Mouse (Mus musculus) c-Kit-positive CD71-positive TER-119-positive erythroid progenitor cells, embryonic 14.5 days (primary cell): ENCODE results near the gene Flnb.

Experiments
- DNase-seq: peaks from one replicate; pipeline ENCODE4 v3.0.0-alpha.2; 2013; ENCODE audit warnings: low spot score

Gene Flnb

DNA sequence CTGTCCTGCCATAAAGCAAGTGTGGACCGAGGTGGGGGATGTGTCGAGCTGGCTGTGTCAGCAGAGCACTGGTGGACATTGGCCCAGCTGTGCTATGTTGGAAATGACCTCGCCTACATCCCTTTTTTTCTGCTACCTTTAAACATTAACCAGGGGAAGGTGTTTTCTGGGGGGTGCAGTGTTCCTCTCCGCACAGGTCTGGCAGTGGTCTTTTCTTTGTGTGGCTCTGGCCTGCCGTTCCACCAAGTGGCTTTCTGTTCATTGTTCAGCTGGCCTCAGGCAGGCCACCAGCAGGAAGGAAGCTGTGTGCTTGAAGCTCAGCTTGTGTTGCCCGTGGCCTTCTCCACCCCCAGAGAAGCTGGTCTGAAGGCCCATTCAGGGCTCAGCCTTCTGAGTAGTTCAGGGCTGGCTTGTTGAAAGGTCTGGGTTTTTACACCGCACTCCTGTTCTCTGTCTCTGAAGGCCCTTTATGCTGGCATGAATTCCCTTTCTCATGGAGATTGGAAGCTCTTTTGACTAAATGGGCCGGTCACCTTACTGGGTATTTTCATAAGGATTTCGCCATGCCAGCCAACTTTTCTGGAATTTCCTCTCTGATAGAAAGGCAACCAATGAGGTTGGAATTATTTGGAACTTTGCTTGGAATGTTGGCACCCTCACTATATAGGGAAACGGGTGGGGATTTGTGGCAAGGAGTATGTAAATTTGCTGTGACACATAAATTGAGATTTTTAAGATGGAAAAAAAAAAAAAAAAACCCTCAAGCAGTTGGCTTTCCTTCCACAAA is 8.6 kb downstream of the Flnb start:
- no peak for DNase-seq

DNA sequence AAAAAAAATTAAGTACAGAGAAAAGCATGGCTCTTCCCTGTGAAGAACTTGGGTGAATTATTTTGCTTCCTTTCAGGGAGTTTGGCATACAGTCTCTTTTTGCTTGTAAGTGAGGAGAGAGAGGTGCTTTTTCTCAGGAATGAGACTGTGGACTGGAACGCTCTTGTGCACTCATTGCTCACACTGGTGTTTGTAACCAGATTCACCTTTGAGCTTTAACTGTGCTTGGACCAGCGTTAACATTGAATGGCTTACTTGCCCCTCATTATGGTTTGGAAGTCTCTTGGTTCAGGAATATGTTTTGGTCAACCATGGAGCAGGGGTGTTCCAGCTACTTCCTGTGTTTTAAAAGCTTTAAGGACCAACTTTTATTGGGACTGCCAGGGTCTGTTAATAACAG is 11.4 kb downstream of the Flnb start:
- DNase-seq, result no peak

DNA sequence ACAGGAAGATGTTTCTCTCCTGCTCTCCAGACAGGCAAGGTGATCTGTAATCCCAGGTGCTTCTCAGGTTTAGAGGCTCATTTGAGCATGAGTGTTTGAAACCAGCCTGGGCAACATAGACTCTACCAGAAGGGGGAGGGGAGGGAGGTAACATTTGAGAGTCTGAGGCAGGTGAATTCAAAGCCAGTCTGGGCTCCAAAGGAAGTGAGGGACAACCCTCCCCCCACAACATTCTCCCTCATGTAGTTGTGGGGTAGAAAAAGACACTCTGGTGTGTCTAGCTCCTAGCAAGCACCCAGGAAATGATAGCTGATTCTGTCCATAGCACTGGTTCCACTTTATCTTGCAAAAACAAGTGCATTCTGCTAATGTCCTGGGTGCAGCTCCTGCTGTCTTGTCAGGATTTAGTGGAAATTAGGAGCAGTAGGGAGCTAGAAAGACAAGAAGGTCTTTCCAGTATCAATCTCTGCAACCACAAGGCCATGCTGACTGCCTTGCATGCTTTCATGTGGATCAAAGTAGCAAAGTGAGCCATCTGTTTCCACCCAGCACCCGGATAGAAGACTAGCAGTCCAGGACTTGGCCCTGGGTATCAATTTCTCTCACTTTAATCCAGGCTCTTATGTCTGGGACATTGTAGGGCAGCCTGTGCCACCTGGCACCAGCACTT is 14.1 kb downstream of the Flnb start:
- DNase-seq, result no peak

DNA sequence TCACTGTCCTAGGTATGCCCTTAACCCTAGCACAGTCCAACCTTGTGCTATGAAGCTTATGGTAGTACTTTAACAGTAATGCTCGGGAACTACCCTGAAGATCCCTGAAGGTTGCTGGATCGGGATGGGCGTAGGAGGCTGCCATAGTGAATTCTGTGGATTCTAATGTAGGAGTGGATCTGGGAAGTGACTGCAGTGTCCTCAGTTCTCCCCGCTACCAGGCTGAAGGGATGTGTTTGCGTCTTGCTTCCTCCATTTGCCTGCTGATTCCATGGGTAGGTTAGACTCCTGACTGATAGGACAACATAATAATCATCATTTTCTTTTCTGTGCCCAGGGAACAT is 14.7 kb downstream of the Flnb start:
- no peak for DNase-seq

DNA sequence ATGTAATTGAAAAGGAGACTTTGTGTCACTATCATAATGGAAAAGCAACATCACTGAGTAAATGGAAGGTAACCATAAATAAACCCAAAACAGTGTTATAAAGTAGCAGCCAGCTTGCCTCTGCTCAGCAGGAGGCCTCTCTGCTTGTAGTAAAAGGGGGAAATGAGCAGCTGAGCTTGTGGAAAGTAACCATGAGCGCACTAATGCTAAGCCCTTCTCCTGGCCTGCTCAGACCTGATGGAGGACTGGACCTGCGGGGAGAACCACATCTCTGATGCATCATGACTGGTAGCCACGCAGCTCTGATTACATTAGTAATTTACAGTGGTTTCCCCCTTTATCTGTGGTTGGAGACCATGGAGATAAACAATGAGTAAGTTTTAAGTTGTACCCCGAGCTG is 15.7 kb downstream of the Flnb start:
- no peak for DNase-seq

DNA sequence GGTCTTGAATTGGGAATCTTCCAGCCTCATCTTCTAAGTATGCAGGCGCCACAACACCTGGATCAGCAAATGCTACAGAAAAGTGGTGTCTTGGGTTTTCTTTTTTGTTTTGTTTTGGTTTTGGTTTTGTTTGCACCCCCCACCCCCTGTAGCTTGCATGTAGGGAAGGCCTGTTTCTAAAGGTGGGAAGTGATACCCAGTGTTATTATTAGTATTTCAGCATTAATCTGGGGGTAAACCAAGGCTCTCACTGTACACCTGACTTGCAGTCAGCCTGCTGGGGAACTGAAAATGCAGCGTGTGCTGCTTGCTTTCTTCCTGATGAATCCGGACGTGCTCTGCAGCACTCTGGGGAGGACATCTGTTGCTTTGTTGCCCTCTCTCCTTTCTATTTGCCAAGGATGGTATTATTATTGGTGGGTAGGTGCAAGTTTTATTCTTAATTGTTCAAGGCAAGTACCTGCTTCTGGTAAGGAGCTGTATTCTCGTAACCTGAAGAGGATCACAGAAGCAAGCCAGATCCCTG is 20.9 kb downstream of the Flnb start:
- no peak for DNase-seq

DNA sequence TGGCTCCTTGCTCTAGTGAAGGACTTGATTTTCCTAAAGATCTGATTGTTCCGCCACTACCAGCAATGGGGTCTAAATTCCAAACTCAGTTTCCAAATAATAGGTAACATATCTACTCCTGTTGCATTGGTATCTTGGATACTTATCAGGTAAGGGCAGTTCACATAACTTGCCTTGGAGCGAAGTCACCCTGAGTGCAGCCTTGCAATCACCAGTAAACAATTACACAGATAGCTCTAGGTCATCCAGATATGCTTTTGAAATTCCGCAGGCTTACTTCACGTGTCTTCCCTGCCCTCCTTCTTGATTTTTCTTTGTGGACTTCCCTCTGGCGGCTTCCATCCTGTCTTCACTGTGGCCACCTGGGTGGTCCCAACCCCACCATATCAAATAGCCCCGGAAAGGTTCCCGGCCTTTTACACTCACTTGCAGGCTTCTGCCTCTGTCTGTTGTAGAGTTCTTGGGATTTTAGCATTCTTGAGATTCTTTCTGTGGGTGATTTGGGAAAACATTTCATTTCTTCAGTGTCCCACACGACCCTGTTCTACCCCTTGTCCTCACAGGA is 22.3 kb downstream of the Flnb start:
- DNase-seq, result no peak

DNA sequence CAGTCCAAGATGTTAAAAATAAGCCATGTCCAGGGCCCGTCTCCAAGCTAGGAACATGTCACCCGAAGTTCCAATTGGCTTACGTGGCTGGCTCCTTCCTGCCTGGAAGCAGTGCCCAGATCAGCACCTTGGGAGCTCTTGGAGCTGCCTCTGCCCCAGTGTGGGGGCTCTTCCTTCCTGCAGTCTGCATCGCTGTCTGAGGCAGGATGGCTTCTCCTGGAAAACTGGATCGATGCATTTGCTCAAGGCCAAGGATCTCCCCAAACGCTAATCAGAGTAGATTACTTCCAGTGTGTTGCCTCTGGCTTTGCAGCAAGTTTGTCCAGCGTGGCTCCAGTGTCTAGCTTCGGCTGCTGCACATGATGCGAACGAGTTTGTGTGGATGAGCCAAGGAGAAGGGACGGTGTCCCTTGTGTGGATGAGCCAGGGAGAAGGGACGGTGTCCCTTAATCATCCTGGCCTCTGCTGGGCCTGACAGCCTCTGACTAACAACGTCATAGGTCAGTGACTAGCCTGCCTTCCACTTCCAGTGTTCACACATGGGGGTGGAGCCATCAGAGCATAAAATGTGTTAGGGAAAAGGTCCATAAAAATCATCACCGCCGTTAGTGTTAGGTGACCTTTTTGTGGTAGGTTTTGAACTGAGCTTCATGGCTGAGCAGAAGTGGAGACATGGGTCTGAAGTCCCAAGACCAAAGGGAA is 25.0 kb downstream of the Flnb start:
- DNase-seq, result no peak

DNA sequence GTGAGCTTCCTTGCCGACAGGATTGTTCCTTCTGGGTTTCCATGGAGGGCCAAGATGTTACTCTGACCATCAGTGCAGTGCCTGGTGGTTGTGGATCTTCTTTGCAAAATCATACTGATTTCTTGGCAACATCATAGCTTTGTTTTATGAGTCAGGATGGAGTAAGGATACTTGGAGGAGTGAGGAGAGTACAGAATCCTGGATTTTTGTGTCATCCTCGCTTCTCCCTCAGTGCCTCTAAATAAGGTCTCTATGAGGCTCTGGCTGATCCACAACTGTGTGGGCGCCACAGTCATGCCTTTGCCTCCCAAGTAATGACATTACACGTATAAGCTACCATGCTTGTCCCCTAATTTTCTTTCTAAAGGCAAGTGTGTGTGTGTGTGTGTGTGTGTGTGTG is 28.9 kb downstream of the Flnb start:
- no peak for DNase-seq

DNA sequence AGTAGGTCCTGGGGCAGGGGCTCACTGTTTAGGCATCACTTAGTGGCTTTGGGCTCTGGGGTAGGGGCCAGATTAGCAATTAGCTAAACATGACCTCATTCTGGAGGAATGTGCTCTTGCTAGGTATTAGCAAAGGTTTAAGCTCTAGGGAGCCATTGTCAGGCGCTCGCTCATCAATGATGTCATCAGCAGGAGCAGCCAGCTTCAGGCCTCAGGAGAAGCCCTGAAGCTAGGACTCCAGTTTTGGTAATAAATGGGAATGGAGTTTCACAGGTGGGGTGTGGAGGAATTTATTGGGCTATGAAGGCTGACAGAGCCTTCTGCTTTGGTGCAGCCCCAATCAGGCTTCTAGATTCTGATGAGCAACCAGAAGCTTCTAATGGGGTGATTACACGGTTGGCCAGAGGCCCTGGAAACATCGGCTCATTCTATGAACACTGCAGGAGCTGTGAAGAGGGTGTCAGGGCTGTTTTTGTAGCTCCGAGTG is 30.0 kb downstream of the Flnb start:
- no peak for DNase-seq

DNA sequence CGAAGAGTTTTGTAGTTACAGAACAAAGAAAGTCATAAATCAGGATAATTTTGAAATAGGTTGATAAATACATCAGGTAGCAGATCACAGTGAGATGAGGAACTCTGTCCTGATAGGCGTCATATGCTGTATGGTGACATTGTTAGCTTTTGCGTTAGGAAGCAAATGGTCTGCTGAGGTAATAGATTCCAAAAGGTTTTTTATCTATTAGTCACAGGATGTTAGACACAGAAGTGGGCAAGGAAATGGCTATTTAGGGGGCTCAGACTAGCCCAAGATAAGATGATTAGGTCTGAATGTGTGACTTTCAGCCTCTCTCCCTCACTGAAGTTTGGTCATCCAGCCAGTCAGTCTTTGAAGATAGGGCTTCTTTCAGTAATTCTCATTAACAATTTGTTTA is 33.2 kb downstream of the Flnb start:
- no peak for DNase-seq

DNA sequence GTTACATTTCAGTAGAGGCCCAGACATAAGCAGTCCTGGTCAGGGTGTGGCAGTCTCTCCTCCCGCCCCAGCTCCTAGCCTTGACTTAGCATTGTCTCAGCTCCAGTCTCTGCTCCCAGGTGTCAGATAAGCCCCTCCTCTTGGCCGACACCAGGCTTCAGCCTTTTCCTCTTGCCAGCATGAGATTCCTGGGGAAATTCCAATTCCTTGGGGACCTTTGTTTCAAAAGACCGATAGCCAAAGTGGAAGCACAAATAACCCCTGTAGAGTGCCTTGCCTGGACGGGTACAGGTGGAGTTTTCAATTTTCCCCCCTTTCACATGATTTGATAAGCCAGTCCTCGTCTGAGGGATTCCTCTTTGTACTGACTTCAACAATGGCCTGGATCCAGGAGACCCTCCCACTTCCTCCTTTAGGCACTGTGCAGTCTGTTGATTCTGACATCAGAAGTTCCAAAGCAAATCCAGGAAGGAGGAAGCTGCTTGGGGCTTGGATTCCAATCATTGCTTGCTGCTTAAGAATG is 33.8 kb downstream of the Flnb start:
- no peak for DNase-seq

DNA sequence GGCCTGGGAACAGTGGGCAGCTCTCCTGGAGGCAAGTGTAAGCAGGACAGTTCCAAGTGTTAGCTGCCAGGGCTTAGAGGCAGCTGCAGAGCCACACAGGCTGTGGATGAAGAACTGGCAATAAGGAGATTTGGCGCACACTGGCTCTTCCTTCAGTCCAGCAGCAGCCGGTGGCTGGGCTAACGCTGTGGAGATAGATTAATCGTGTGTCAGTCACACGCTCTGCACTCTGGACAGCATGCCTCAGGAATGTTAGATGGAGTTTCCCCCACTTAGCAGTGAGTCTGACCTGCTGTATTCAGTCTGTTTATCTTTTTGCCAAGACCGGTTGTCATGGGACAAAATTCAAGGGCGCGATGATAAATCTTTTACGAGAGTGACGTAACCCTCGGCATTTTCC is 35.9 kb downstream of the Flnb start:
- DNase-seq, result no peak

DNA sequence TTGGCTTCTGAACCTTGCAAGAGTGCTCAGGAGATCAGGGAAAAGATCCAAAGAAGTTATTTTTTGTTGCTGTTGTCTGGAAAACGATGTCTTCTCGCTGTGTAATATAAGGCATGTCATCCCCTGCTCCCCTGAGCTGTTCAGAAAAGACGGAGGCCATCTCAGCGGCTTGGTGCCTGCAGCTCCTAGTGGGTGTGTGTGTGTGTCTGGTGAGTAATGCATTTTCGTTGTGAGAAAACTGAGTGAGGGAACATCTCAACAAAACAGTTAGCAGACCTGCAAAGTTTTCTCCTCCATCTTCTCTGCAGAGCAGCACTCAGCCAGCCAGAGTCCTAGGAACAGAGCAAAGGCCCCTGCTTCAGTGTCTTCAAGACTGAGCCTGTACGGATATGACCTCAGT is 36.6 kb downstream of the Flnb start:
- DNase-seq, result no peak

DNA sequence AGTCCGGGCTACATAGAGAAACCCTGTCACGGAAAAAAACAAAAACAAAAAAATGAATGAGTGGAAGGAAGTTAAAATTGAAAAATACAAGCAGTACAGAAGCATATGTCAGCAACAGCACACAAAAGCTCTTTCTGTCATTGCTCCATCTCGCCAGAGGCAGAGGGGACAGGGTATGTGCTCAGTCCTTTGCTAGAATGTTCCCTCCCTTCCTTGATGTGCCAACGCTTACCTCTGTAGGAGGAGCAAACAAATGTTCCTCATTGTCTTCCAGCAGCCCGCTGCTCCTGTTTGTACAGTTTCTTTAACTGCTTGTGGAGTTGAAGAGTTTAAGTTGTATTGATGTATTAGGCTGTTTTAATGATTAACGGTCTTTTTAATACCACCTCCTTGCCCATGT is 37.3 kb downstream of the Flnb start:
- DNase-seq, result no peak

DNA sequence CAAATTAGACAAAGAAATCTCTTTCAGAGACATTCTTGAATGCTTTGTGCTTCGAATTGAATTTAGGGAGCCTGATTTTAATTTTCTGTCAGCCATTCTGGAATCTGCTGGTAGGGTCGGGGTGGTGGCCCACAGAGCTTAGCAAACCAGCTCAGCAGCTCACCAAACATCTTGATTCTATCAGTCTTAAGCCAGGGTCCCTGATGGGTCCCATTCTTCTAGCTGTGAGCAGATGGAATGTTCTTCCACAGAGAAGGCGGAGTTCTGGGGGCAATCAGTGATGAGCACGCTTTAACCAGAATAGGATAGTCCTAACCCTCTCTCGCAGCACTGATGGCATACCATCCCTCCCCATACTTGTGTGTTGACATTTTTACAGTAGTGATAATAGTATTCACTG is 37.7 kb downstream of the Flnb start:
- no peak for DNase-seq

DNA sequence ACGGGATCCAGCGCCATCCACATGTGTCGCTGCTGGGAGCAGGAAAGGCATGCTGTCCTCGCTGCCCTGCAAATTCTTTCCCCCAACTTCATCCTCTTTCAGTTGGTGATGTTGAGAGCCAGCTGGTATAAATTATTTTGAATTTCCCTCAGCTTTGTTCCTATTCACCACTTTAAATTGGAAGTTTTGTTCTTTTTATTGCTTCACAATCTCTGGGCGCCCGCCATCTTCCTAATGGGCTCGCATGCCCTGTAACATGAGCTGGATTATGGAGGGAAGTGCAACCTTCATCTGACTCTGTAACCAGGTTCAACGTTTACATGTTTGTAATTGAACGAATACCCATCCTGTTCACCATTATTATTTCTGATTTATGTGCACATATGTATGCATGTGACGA is 38.6 kb downstream of the Flnb start:
- DNase-seq, result no peak

DNA sequence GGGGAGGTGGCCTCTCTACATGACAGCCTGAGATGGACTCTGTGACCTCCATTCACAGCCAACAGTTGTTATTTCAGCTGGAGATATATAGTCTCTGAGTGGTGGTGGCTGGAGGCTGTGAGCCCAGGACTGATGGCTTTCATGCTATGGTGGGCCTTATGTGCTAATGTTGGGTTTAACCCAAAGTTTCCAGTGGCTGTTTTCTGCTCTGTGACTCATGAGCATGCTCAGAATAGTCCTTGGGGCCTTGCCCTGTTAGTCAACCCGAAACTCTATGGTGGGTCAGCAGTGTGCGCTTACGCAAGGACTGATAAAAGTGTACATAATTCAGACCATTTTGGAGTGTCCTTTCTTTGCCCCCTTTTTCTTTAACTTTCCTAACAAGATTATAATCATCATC is 40.1 kb downstream of the Flnb start:
- DNase-seq, result no peak

DNA sequence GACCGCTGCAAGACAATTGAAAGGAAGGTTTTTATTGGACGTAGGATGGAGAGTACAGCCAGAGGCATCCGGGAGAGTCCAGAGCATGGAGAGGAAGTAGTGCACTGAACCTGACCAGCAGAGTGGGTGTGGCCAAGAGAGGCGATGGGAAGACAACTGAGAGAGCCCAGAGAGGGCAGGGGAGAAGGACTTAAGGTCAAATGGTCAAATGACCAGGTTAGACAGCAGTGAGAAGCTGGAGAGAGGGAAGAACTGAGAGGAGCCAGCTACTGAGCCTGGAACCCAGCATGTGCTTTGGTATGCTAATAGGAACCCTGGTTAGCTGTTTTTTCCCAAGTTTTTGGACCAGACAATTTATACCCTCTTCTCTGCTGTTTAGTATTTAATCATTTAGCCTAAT is 40.7 kb downstream of the Flnb start:
- DNase-seq, result no peak

DNA sequence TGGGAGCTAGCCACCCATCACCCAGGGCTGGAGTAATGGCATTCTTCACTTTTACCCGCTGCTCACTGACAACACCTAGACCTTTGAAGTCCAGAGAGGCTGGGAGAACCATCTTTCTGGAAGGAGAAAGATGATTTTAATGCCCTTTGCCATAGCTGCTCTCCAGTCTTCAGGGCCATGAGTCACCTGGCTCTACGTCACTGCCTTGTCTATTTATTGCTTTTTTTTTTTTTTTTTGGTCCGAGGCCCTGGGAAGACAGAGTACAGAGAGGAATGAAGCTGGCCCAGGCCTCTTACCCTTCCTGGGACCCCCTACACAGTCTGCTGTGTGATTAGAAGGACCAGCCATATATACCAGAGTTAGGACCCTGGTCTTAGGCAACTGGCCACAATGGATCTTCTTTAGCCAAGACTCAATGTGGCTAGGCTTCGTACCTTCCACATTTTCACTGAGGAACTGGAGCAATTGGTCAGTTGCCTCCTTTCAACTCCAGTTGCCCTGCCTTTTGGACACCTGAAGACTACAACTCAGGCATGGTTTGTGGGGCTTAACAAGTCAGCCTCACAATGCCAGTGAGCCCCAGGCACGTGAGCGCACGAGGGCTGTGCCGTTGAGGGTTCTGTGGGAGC is 42.9 kb downstream of the Flnb start:
- DNase-seq, result no peak

DNA sequence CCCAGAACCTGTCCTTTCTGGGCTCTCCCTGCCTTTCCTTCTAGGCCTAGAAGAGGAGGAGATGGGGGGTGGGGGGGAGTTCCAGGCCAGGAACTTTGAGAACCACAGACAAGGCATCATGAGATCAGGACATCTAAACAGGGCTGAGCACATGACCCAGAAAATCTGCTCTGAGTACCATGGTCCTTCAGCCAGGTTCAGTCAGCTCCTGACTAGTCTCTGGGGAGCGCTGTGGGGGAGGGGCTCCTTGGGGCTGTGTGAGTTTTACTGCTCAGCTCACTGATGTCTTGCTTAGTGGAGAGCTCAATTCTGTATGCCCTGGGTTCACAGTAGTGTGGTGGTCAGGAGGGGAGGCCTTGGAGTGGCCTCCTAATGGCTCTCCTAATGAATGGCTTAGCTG is 43.5 kb downstream of the Flnb start:
- no peak for DNase-seq

DNA sequence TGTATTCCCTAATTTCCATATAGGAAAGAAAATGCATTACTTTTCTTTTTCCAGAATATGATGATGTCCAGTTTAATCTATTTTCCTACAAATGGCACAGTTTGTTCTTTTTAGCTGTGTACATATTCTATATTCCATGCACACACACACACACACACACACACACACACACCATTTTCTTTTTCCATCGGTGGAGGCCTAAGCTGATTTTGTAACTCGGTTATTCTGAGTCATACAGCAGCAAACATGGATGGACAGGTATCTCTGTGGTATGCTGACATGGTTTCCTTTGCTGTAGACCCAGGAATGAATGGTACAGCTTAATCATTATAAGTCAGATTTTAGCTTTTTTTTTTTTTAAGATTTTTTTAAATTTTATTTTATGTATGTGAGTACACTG is 44.5 kb downstream of the Flnb start:
- DNase-seq, result no peak
